Mouse (Mus musculus) neutrophil, adult 5-6 weeks (primary cell): ENCODE measurements around the gene E330021D16Rik. TPM values are rescaled to one million over a fixed set of nuclear protein-coding genes. Genes with fewer than 3 reads are reported as not detected.

Experiments used
- ATAC-seq: fragments of 151-379, 151-347 bp; 2 replicates; pipeline ENCODE4 v1.8.0; 2017; ENCODE audit warnings: mild to moderate bottlenecking, moderate TSS enrichment; ENCODE audit not compliant: insufficient number of reproducible peaks, poor library complexity, low FRiP score, severe bottlenecking; ENCODE audit errors: extremely low read depth
- total RNA-seq: library from RNA; stranded (forward); fragments of 200-1000 nt; gene quantifications from 2 replicates; pipeline ENCODE4 v1.2.3, GENCODE M21; 2017

E330021D16Rik gene
- total RNA-seq, 1 experiment from 2014 or later, result not detected

DNA sequence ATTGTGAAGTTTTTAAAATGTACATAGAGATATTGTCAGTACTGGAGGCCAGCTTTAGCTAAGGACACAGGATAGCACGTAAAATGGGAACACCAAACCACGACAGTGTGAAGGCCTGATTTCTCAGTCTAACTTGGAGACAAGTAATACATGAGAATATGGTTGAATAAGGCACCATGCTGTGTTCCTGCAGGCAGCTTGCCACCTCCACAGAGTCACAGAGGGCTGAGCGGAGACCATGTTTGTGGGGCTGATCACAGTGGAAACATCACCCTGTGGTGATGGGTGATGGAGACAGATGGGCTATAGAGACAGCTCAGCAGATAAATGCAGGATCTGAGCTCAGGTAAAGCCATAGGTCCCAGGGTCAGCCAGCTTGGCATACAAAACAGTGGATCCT, 8.8 kb upstream of the E330021D16Rik start:
- ATAC-seq, result no peak

DNA sequence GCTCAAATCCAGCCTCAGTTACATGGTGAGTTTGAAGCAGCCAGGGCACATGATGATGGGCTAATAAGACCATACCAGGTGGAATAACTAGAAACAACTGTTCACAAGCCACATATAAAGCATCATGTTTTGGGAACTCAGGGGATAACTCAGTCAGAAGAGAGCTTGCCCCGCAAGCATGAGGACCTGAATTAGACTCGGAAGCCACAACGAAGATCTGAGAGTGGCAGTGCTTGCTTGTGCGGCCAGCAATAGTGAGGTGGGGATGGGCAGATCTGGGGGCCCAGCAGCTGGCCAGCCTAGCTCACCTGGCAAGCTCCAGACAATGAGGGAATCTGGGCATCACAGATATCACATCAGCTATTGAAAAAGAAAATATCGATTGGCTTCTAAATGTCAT, 7.8 kb upstream of the E330021D16Rik start:
- ATAC-seq, result no peak

DNA sequence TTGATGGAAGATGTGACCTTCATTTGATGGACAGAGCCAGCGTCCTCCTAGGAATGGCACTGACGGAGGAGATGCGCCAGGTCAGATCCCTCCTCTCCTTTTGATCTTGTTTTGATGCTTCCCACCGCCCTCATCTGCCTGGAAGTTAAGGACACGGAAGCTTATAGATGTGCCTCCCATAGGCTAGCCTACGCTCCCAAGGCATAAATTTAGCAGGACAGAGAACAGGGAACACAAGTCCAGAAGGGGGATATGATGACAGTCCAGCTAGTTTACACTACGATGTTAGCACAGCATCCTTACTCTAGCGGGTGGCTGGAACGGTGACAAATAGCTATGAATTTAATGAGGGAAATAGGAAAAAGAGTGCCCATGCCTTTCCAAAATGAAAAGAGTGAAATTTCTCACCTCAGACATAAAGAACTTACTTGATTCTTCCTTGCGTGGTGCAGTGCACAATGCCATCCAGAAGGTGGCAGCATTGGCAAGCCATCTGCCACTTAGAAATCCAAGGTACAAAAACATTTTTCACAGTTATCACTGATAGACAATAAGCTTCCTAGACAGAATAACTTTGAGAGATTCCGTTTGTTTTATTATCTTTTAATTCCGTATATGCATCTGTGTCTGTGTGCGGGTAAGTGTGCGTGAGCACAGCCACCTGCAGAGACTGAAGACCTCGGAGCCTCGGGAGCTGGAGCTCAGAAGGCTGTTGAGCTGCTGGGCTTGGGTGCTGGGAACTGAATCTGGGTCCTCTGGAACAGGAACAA, 6.9 kb upstream of the E330021D16Rik start:
- peak; percentile 75 for ATAC-seq

DNA sequence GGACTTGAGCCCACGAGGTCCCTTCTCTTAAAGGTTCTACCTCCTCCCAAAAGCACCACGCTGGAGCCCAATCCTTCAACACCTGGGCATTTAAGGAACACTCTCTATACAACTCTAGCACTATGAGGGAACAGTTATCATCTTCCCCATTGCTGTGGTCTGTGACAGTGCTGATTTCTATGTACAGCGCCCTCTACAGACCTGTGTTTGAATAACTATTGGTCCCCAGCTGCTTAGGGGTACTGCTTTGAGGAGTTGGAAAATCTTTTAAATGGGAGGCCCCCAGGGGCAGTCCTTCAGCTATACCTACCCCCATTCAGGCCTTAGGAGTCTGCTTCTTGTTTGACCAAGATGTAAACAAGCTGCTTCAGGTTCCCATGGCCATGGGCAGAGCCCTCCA, 5.7 kb upstream of the E330021D16Rik start:
- peak; percentile 47; the same call in 1 of the 2 replicates for ATAC-seq

DNA sequence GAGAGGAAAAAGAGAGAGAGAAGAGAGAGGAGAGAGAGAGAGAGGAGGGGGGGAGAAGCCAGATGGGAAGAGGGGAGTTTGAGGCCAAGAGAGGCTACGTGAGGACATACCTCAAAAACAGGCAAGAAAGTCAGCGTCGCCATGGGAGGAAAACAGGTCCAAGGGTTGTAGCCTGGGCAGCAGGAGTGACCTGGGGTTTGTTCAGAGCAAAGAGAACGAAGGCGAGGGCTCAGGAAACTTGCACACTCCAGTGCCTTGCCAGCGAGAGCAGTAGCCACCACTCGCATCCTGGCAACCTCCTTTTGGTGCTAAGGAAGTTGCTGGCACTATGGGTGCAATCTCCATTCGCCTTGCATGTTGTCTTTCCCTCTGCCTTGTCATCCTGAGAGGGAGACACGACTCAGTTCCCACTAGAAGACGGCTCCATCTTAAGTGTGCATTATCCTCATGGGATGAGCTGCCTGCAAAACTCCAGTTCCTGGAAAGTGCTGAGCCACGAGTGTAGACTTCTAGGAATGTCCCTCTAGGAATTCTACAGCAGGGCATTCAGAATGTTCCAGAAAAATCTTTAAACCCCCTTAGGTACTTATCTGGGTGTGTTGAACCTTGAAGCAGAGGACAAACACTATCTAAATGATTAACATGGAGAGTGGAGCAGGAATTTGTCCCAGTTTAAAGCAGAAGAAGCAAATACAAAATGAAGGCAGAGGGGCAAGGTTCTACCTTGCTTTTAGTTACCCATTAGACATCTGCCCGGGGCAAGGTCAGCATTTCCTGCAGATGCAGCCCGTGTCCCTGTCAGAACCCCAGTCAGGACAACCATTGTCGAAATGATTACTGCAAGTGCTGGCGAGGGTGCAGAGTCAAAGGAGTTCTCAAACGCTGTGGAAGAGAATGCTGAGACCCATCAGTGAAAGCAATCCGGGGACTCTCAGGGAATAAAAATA, 3.8 kb upstream of the E330021D16Rik start:
- ATAC-seq, result no peak

DNA sequence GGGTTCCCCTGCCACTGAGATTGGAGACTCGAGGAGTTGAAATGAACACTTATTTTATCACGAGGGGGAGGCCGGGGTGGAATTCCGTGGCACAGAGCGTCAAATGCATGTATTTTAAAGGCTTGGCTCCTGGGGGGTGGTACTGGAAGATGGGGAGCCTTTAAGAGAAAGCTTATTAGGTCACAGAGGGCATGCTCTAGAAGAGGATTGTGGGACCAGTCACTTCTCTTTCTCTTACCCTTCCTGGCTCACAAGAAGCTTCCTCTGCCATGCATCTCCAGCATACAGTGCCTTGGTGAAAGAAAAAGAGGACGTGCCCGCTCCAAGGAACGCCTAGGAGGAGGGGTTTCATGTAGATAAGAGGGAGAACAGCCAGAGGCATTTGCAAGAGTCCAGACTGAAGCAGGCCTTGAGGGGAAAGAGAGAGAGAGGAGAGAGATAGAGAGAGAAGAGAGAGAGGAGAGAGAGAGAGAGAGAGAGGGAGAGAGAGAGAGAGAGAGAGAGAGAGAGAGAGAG, 3.0 kb upstream of the E330021D16Rik start:
- ATAC-seq, result no peak

DNA sequence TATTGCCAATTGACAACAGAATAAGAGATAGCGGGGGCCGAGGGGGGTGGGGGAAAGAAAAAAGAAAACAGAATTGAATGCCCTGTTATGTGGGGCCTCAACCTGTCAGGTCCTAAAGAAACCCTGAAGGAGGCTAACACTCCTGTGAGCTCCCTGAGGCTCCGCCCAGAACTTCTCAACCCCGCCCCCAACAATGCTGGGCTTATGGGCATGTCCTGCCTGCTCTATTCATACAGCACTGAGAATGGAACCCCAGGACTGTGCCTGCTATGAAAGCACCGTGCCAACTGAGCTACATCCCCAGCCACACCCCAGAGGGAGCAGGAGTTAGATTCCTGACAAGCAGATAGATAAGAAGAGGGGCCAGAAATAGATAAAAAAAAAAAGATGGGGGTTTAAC, 2.5 kb upstream of the E330021D16Rik start:
- no peak for ATAC-seq

DNA sequence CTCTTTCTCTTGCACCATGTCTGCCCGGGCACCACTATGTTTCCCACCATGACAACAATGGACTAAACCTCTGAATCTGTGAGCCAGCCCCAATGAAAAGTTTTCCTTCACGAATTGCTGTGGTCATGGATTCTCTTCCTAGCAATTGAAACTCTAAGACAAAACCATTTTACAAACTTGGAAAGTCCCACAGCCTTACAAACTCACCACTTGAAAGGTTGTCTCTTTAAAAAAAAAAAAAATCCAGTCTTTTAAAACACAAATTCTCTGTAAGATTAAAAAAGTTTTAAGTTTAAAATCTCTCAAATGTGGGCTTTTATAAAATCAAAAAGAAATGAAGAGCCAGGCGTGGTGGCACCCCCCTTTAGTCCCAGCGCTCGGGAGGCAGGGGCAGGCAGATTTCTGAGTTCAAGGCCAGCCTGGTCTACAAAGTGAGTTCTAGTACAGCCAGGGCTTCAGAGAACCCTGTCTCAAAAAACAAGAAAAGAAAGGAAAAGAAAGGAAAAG, 1.5 kb downstream of the E330021D16Rik start:
- no peak for ATAC-seq

DNA sequence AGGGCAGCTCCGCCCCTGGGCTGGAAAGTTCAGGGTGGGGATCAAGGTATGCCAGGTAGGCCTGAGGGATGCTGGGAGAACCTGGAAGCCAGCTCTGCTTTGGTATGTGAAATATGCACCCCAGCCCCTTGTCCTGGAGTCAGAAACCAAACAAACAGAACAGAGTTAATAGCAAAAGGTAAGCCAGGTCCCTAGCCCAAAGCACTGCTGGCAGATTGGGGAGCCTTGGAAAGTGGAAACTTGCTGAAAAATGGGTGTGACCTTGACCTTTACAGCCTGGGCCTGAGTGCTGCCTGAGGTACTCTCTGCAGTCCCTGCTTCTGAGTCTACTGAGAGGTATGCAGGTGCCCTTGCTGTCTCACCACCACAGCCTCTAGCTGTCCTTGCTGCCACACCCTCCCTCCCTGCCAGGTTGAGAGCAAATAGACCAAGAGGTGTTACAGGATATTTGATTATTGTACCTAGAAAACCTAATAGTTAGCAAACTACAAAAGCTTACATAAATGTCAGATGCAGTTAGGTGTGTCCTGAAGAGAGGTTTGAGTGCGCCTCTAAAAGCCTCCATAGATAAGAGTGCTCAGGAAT, 7.7 kb downstream of the E330021D16Rik start:
- ATAC-seq, result no peak

DNA sequence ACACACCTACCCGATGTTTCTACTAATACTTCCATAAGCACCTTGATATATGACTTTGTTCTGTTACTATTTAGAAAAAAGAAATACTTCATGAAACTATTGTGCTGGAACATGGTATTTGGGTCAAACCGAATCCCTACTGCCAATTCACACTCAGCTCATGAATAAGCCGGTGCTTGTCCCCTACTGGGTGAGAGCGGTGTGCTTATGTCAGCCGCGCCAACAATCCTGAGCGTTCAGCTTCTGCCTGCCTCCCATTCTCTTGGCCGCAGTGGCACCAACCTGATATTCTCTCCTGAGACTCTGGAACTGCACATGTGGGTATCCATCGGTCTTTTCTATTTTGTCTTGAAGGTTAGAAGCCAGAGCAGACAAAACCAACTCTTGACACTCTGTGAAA, 18.5 kb downstream of the E330021D16Rik start:
- no peak for ATAC-seq

DNA sequence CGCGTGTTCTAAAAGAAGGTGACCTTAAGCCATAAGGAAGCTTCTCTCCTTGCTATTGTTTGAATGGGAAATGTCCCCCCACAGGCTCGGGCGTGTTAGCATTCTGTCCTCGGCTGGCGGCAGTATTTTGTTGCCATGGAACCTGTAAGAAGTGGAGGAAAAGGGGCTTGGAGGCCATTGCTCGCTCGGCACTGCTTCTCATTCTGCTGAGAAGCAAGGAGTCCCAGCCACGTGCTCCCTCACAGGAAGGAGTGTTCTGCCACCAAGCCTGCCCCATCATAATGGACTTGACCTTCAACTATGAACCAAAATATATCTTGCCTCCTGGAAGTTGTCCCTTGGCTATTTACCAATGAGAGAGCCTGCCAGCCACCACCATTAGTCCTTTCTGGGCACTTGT, 25.1 kb downstream of the E330021D16Rik start:
- ATAC-seq, result no peak

DNA sequence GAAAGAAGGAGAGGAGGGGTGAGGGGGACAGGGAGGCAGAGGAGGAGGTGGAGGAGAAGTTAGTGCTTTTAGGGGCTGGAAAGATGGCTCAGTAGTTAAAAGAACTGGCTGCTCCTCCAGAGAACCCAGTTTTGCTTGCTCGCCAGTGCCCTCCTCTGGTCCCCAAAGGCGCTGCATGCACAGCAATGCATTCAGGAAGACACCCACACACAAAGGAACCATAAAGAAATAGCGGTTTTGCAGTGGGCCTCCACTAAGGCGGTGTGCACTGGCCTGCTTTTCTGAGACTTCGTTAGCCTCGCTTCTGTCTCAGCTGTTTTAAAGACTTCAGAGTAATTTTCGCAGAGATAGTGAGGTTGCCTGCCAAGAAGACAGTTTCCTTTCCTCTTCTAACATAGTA, 30.1 kb downstream of the E330021D16Rik start:
- ATAC-seq, result no peak

DNA sequence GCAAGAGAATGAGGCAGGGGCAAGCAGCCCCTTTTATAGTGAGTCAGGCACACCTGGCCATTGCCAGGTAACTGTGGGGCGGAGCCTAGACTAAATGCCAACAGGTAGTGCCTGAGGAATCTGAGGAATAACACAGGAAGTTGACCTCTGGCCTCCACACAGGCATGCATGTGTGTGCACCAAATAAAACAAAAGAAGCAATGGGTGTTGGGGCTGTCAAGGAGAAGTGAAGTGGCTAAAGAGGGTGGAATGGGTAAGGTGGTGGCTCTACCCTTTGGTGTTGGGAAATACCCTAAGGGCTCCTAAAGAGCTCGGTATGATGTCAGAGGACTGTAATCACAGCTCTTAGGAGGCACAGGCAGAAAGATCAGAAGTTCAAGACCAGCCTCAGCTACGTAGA, 32.2 kb downstream of the E330021D16Rik start:
- no peak for ATAC-seq

DNA sequence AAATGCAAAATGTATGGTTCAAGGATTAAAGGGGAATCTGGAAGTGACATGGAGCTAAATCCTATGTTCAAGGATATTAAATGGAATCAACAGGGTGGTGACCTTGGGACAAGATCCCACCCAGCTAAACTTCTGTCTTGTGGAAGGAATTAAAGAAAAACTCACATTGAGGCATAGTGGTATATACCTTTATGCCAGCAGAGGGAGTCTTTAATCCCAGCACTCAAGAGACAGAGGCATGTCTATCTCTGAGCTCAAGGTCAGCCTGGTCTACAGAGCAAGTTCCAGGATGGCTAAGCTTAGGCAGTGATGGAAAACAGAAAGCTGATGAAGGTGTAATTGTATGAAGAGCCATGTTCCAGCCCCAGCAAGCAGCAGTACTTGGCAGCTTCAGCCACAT, 39.3 kb downstream of the E330021D16Rik start:
- ATAC-seq, result no peak

DNA sequence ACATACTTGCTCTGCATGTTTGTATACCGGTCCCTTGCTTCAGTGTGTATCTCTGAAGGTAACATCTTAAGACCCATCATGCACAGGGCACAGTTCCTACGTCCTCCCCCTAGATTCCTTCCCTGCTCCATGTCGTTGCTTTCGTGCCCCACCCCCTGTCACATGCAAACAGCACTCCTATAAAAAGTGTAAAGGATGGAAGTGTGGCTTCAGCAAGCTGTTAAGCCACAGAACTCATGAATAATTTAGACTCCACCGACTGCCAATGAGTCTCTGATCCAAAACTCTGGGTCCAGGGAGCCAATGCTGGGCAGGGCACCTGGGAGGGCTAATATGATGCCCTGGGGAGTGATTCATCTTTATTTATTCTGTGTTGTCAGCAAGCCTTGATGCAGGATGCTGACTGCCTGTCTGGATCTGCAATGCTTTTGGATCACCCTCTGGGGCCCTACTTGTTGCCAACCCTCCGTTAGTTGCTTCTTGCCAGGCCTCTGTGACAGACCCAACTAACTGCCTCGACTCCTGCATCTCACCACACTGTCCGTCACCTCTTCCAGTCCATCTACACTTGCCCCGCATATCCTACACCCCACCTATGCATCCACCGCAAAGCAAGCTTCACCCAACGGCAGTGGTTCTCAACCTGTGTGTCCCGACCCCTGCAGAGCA, 50.8 kb downstream of the E330021D16Rik start:
- ATAC-seq, result no peak

DNA sequence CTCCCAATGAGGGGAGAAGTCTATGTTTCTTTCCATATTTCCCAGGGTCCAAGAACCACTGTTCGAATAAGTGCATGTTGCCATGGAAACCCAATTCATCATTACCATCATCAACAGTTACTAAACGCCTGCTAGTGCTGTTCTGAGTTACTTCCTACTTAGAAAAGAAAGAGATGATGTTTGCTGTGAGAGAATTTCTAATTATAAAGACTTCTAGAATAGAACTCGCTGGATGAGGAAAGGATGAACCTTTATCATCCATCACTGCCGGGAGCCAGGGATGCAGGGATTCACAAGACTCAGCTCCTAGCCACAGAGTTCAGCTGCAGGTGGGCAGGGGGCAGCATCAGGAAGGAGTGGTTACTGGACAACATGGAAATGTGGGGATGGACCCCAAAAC, 51.4 kb downstream of the E330021D16Rik start:
- no peak for ATAC-seq

DNA sequence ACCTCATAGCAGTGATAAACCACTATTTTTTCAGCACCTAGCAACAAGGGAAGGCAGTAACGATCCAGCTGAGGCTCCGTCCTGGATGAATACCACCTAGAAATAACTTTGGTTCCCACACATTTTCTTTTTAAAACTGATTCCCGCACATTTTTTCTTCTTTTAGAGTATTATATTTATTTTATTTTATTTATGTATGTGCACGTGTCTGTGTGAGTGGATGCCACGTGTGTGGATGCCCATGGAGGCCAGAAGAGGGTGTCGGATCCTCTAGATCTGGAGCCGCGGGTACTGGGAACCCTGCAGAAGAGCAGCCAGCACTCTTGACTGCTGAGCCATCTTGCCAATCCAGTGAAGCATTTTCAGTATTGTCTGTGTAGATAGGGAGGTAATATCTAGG, 52.1 kb downstream of the E330021D16Rik start:
- ATAC-seq, result no peak

DNA sequence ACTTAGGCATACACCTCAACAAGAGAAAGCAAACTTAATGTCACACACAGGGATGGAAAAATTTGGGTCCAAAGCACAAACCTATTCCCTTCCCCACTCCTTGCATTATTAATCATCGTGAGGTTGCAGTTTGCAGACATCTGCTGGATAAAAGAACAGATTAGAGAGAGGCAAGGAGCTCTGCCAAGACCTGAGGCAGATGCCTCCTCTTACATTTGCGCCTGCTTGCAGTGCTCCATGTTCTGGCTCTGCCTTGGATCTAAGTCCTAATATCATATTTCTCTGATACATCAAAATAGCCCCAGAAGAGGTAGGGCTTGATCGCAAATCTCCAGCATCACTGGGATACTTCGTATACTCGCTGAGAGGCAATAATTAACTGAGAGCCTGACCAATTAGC, 56.9 kb downstream of the E330021D16Rik start:
- no peak for ATAC-seq
